Mouse (Mus musculus) CH12.LX (cell line): ENCODE measurements around the gene Zkscan14. TPM values are rescaled to one million over a fixed set of nuclear protein-coding genes. Genes with fewer than 3 reads are reported as not detected.
"Not testable (repeated sequence)": the region's sequence is repeated elsewhere in the genome, so short reads cannot be mapped to it uniquely, and the experiment has no call there.

ENCODE experiments used
- DNase-seq: peaks from one replicate; pipeline ENCODE4 v3.0.0-alpha.2; 2013; ENCODE audit errors: extremely low read depth
- H3K27ac ChIP-seq: 2 replicates; pipeline ENCODE4 v1.5.1; 2012; ENCODE audit warnings: low read depth, mild to moderate bottlenecking, control low read depth, moderate library complexity; ENCODE audit not compliant: insufficient read depth
- H3K27me3 ChIP-seq: replicated peaks from 2 replicates; pipeline ENCODE3; 2012; ENCODE audit warnings: inconsistent platforms
- H3K36me3 ChIP-seq, 2 experiments: replicated peaks in 1 of 2; 2 replicates each; pipeline versions ENCODE3 to v1.6.1; 2012; ENCODE audit warnings: inconsistent platforms in 1 of 2, low read length in 1 of 2, mild to moderate bottlenecking in 1 of 2, mixed read lengths in 1 of 2, moderate library complexity in 1 of 2; ENCODE audit not compliant: control insufficient read depth in 1 of 2, insufficient read depth in 1 of 2
- H3K4me1 ChIP-seq, 2 experiments: 2 replicates each; pipeline ENCODE4 v1.6.1; 2012; ENCODE audit warnings: inconsistent platforms in 1 of 2, moderate library complexity in 1 of 2; ENCODE audit not compliant: insufficient read depth in 2 of 2, control insufficient read depth in 1 of 2
- H3K4me2 ChIP-seq: 2 replicates; pipeline ENCODE4 v1.6.1; 2012; ENCODE audit warnings: low read depth, mild to moderate bottlenecking, control low read depth; ENCODE audit not compliant: poor library complexity, insufficient read depth, severe bottlenecking
- H3K4me3 ChIP-seq, 3 experiments: fragments of 150-350 bp in 1 of 3; sonication (generic) in 1 of 3; replicated peaks in 1 of 3; 2 replicates each; pipeline versions ENCODE3 to v1.5.1; 2011 to 2012; ENCODE audit warnings: low read depth in 2 of 3, low read length in 2 of 3, mild to moderate bottlenecking in 2 of 3, moderate library complexity in 2 of 3, control low read depth in 1 of 3, improper control_type of control experiment in 1 of 3, inconsistent platforms in 1 of 3, mixed read lengths in 1 of 3; ENCODE audit not compliant: poor library complexity in 1 of 3
- H3K79me2 ChIP-seq: replicated peaks from 2 replicates; pipeline ENCODE4 v1.6.1; 2012; ENCODE audit warnings: mild to moderate bottlenecking, moderate library complexity; ENCODE audit not compliant: control insufficient read depth, poor library complexity, insufficient read depth, severe bottlenecking; ENCODE audit errors: extremely low read depth
- H3K9ac ChIP-seq: 2 replicates; pipeline ENCODE4 v1.6.1; 2012; ENCODE audit warnings: low read depth, mild to moderate bottlenecking, control low read depth, moderate library complexity; ENCODE audit not compliant: insufficient read depth
- H3K9me3 ChIP-seq: replicated peaks from 2 replicates; pipeline ENCODE3; 2012; ENCODE audit warnings: low read length, inconsistent platforms, mixed read lengths
- E2F4 ChIP-seq: IDR thresholded peaks from 2 replicates; pipeline ENCODE4 v1.6.1; 2011; ENCODE audit warnings: low read depth, low read length, improper control_type of control experiment; ENCODE audit not compliant: insufficient replicate concordance
- ETS1 ChIP-seq: conservative IDR thresholded peaks from 2 replicates; pipeline ENCODE4 v1.6.1; 2012; ENCODE audit warnings: low read depth, mild to moderate bottlenecking, inconsistent platforms, low read length, improper control_type of control experiment, moderate library complexity
- HCFC1 ChIP-seq: IDR thresholded peaks from 2 replicates; pipeline ENCODE4 v1.6.1; 2012; ENCODE audit warnings: low read depth, mild to moderate bottlenecking, inconsistent platforms, low read length, improper control_type of control experiment
- IRF4 ChIP-seq: IDR thresholded peaks from 2 replicates; pipeline ENCODE4 v1.6.1; 2014; ENCODE audit warnings: low read depth, mild to moderate bottlenecking, inconsistent platforms, low read length, improper control_type of control experiment
- JUN ChIP-seq: IDR thresholded peaks from 2 replicates; pipeline ENCODE4 v1.6.1; 2011; ENCODE audit warnings: low read depth, mild to moderate bottlenecking, low read length, improper control_type of control experiment, moderate library complexity; ENCODE audit not compliant: insufficient read depth
- KAT2A ChIP-seq: IDR thresholded peaks from 2 replicates; pipeline ENCODE4 v1.6.1; 2012; ENCODE audit warnings: low read length, improper control_type of control experiment, inconsistent platforms; ENCODE audit not compliant: insufficient replicate concordance
- MXI1 ChIP-seq: IDR thresholded peaks from 2 replicates; pipeline ENCODE4 v1.6.1; 2011; ENCODE audit warnings: mild to moderate bottlenecking, low read depth, low read length, improper control_type of control experiment
- NRF1 ChIP-seq: IDR thresholded peaks from 2 replicates; pipeline ENCODE4 v1.6.1; 2014; ENCODE audit warnings: low read depth, mild to moderate bottlenecking, inconsistent platforms, low read length, improper control_type of control experiment, moderate library complexity
- PAX5 ChIP-seq: IDR thresholded peaks from 2 replicates; pipeline ENCODE4 v1.6.1; 2012; ENCODE audit warnings: low read length, inconsistent platforms, mixed read lengths
- POLR2A ChIP-seq: IDR thresholded peaks from 2 replicates; pipeline ENCODE4 v1.6.1; 2011; ENCODE audit warnings: low read depth, mild to moderate bottlenecking, improper control_type of control experiment, low read length
- TCF12 ChIP-seq: IDR thresholded peaks from 2 replicates; pipeline ENCODE4 v1.6.1; 2014; ENCODE audit warnings: low read depth, mild to moderate bottlenecking, inconsistent platforms, low read length, improper control_type of control experiment
- USF1 ChIP-seq: IDR thresholded peaks from 2 replicates; pipeline ENCODE4 v1.6.1; 2014; ENCODE audit warnings: low read depth, mild to moderate bottlenecking, inconsistent platforms, low read length, improper control_type of control experiment
- USF2 ChIP-seq: conservative IDR thresholded peaks from 2 replicates; pipeline ENCODE4 v1.6.1; 2011; ENCODE audit warnings: low read depth, low read length, improper control_type of control experiment
- ZMIZ1 ChIP-seq: IDR thresholded peaks from 2 replicates; pipeline ENCODE4 v1.6.1; 2012; ENCODE audit warnings: low read depth, mild to moderate bottlenecking, inconsistent platforms, low read length, improper control_type of control experiment
- dilution Hi-C: fragments of 300-500 bp; cut with MboI; formaldehyde crosslinking; loops from 2 replicates; pipeline ENCODE4 v1.14.3; 2020; ENCODE audit warnings: low sequenced_read_pairs; ENCODE audit not compliant: extremely low pct_unique_long_range_greater_than_20kb, extremely low pct_ligation_motif_present
- in situ Hi-C: fragments of 300-500 bp; cut with MboI; formaldehyde crosslinking; loops from 3 replicates; pipeline ENCODE4 v1.14.3; 2019; ENCODE audit warnings: low sequenced_read_pairs, low pct_ligation_motif_present, low pct_unique_long_range_greater_than_20kb, mixed read lengths
- polyA plus RNA-seq: library from polyadenylated mRNA; unstranded; fragments of >175 nt; gene quantifications from 2 replicates; pipeline ENCODE4 v1.2.1, GENCODE M21; 2012; ENCODE audit warnings: low read depth; ENCODE audit not compliant: insufficient read length
- total RNA-seq, 2 experiments: library from RNA; depleted of rRNA; stranded (reverse); fragments of 300-350 nt in 1 of 2; fragments of >200 nt in 1 of 2; gene quantifications; 2 replicates each; pipeline ENCODE4 v1.2.3; 2012 to 2014

Zkscan14 gene
- total and polyA plus RNA-seq, 3 experiments, result 10.1 to 12.1 (median 10.7) TPM

DNA sequence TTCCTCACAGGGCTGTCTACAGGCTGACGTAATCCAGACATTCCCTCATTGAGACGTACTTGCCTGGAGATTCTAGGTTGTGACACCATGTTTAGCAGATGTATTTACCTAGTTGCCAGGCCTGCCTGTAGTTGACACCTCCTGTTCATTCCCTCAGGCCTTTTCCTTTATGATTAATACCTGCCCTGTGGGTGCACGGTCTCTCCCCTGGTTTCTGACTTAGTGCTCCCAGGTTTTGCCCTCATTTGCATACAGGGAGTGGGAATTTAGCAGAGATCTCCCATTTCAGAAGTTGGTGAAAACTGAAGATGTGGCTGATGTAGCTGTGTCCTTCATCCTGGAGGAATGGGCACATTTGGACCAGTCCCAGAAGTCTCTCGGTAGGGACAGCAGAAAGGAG is 10.5 kb upstream of the Zkscan14 start:
- peaks cover 31 to 68% of the 10 kb centered on the region in 2 experiments for H3K36me3 ChIP-seq
- dilution Hi-C loops, result no loop called here

DNA sequence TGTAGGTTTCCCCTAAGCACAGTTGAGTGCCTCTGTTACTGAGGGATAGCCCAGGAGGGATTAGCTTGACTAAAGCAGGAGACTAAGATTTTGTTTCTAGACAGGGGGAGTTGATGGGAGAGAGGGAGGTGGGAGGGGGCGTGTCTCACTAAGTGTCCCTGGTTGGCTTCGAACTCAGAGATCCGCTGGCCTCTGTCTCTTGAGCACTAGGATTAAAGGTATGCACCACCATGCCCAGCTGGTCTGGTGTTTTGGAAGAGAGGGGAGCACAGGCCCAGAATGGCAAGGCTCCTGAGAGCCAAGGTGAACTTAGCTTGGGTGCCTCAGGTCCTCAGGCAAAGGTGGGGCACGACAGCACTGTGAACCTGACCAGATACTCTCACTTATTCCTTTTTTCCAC is 9.7 kb upstream of the Zkscan14 start:
- in situ Hi-C loops, result no loop called here

More for the DNA sequence above, 10.5 kb upstream of the Zkscan14 start:
- Histone ChIP-seq H3K4me3 (no peak overlapping the region), H3K4me1 (no peaks in the 10 kb centered on the region), H3K27me3 (no peaks in the 10 kb centered on the region), H3K4me2 (no peak overlapping the region), H3K9me3 (no peaks in the 10 kb centered on the region), H3K9ac (no peak overlapping the region), H3K27ac (no peak overlapping the region), H3K79me2 (no peaks in the 10 kb centered on the region)
- DNase-seq, result no peak
- TF ChIP-seq NRF1, result no peak
- no peak for TF ChIP-seq E2F4
- TF ChIP-seq MXI1, result no peak
- TF ChIP-seq ZMIZ1, result no peak
- TF ChIP-seq ETS1, result no peak
- no peak for TF ChIP-seq USF2
- no peak for TF ChIP-seq JUN
- no peak for TF ChIP-seq HCFC1
- in situ Hi-C loops, result no loop called here

DNA sequence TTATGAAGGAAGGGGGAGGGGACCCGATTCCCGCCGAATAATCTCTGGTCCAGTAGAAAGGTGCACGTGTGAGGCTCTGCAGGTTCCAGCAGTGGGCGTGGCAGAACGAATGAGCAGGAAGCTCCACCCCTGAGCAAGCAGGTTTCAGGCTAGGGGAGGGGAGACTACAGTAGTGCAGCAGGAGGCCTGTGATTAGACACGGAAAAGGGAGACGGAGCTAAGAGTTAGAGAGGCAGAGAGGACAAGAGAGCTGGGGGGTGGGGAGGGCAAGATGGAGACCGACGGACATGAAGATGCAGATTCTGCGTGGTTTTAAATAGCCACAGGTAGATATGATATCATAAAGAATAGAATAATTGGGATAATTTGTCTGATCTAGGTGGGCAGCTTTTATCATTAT is 6.7 kb upstream of the Zkscan14 start:
- H3K9me3 ChIP-seq, in situ Hi-C loops: not testable (repeated sequence)

More for the DNA sequence above, 9.7 kb upstream of the Zkscan14 start:
- TF ChIP-seq E2F4 (no peak), USF1 (no peak), TCF12 (no peak), POLR2A (no peak), PAX5 (no peak), HCFC1 (no peak), USF2 (no peak), IRF4 (no peak), KAT2A (no peak)
- H3K9ac ChIP-seq, result no peak overlapping the region
- dilution Hi-C loops, result no loop called here
- no peaks in the 10 kb centered on the region for H3K4me1 ChIP-seq
- H3K4me3 ChIP-seq, result no peak overlapping the region
- no peaks in the 10 kb centered on the region for H3K9me3 ChIP-seq
- H3K27ac ChIP-seq, result no peak overlapping the region
- H3K4me2 ChIP-seq, result no peak overlapping the region
- no peak for DNase-seq
- no peaks in the 10 kb centered on the region for H3K79me2 ChIP-seq
- H3K27me3 ChIP-seq, result no peaks in the 10 kb centered on the region
- peaks cover 34 to 69% of the 10 kb centered on the region in 2 experiments for H3K36me3 ChIP-seq

More for the DNA sequence above, 6.7 kb upstream of the Zkscan14 start:
- H3K4me2 ChIP-seq, H3K9ac ChIP-seq, H3K79me2 ChIP-seq, dilution Hi-C loops, DNase-seq, H3K27me3 ChIP-seq, H3K27ac ChIP-seq, H3K4me3 ChIP-seq: not testable (repeated sequence)
- Histone ChIP-seq H3K4me1 (peaks cover 0 to 10% of the 10 kb centered on the region in 2 experiments; a peak in 2 of 4 replicates), H3K36me3 (peaks cover 30 to 48% of the 10 kb centered on the region in 2 experiments)
